8 mouse cellular contexts compared by ENCODE assay signal in genomic region chr2:174900671-174900991, GRCm38 (mm10).
DNase-seq lines count a peak whose midpoint lies in the region; ATAC-seq lines count a peak whose summit lies in the region.

No protein-coding gene starts in this region.

- DNase-seq in liver, result peak; percentile 25
- DNase-seq in cerebellum, adult 9-11 months, result peak; percentile 7
- DNase-seq in frontal cortex, adult 2 months (ENCODE audit: extremely low spot score in 1 of 2, low spot score in 1 of 2), result peak; percentile 11 to 75
- DNase-seq in induced T-regulatory cell, adult 2 months (ENCODE audit: low read depth), result peak; percentile 20
- DNase-seq in left cerebral cortex, adult 18-20 months (ENCODE audit: low spot score in 2 of 2), result peak; percentile 60 to 66
- peak; percentile 38 for DNase-seq in midbrain, embryonic 10.5 days (ENCODE audit: low spot score)

- no peaks in the 10 kb centered on the region for H3K4me1 ChIP-seq in liver, embryonic 12.5 days
- H3K4me1 ChIP-seq in midbrain, embryonic 10.5 days, result no peaks in the 10 kb centered on the region
- 0 out of 2 replicates have a peak, but pooled peaks cover 3% of the 10 kb centered on the region for H3K4me1 ChIP-seq in stomach, embryonic 15.5 days

- H3K27me3 ChIP-seq in liver, embryonic 12.5 days (replicated peaks), result no peaks in the 10 kb centered on the region
- no peaks in the 10 kb centered on the region for H3K27me3 ChIP-seq in midbrain, embryonic 10.5 days (ENCODE audit: low read depth, poor library complexity, severe bottlenecking)
- H3K27me3 ChIP-seq in stomach, embryonic 15.5 days (replicated peaks), result no peaks in the 10 kb centered on the region

- no peak overlapping the region for H3K4me3 ChIP-seq in liver, embryonic 12.5 days
- H3K4me3 ChIP-seq in midbrain, embryonic 10.5 days, result no peak overlapping the region
- no peak overlapping the region for H3K4me3 ChIP-seq in stomach, embryonic 15.5 days (replicated peaks)

- H3K9ac ChIP-seq in liver, embryonic 12.5 days, result no peak overlapping the region
- H3K9ac ChIP-seq in stomach, embryonic 15.5 days, result no peak overlapping the region

- H3K9me3 ChIP-seq in liver, embryonic 12.5 days (replicated peaks), result no peaks in the 10 kb centered on the region
- H3K9me3 ChIP-seq in midbrain, embryonic 10.5 days (replicated peaks), result no peaks in the 10 kb centered on the region
- no peaks in the 10 kb centered on the region for H3K9me3 ChIP-seq in stomach, embryonic 15.5 days

- ATAC-seq in liver, embryonic 12.5 days, result no peak
- no peak for ATAC-seq in stomach, embryonic 15.5 days (ENCODE audit: insufficient read depth, low FRiP score, low read depth)

- no peak overlapping the region for H3K4me2 ChIP-seq in liver, embryonic 12.5 days
- H3K4me2 ChIP-seq in stomach, embryonic 15.5 days, result no peak overlapping the region

- H3K36me3 ChIP-seq in liver, embryonic 12.5 days, result no peaks in the 10 kb centered on the region
- no peaks in the 10 kb centered on the region for H3K36me3 ChIP-seq in midbrain, embryonic 10.5 days
- H3K36me3 ChIP-seq in stomach, embryonic 15.5 days, result no peaks in the 10 kb centered on the region

- no peak overlapping the region for H3K27ac ChIP-seq in liver, embryonic 12.5 days
- H3K27ac ChIP-seq in midbrain, embryonic 10.5 days (replicated peaks), result no peak overlapping the region; the same call in 1 of the 2 replicates
- peak overlapping the region; percentile 26; the same call in 1 of the 2 replicates for H3K27ac ChIP-seq in stomach, embryonic 15.5 days

Comparison
In these comparisons a context has a peak if more than half of its experiments do, and no peak if none do; other contexts are left out.
1. DNase-seq: peak in every context shown above with its lines; median percentile 63 in left cerebral cortex, adult 18-20 months; 43 in frontal cortex, adult 2 months; 38 in midbrain, embryonic 10.5 days; 25 in liver; 20 in induced T-regulatory cell, adult 2 months; 7 in cerebellum, adult 9-11 months.